Mouse (Mus musculus) bone marrow macrophage, adult 2 months (primary cell): ENCODE measurements around the gene Tmem255a. TPM values are rescaled to one million over a fixed set of nuclear protein-coding genes. Genes with fewer than 3 reads are reported as not detected.

ENCODE experiments used
- H3K27ac ChIP-seq: 2 replicates; pipeline ENCODE4 v1.5.1; 2012; ENCODE audit warnings: low read depth, low read length; ENCODE audit not compliant: insufficient read depth
- H3K4me1 ChIP-seq: 2 replicates; pipeline ENCODE4 v1.6.1; 2012; ENCODE audit warnings: low read length; ENCODE audit not compliant: control insufficient read depth, insufficient read depth
- H3K4me3 ChIP-seq: 2 replicates; pipeline ENCODE4 v1.5.1; 2012; ENCODE audit warnings: mild to moderate bottlenecking, low read length, moderate library complexity; ENCODE audit not compliant: insufficient read depth
- CTCF ChIP-seq: IDR thresholded peaks from 2 replicates; pipeline ENCODE4 v1.5.1; 2012; ENCODE audit warnings: low read depth, mild to moderate bottlenecking, low read length, moderate library complexity
- POLR2A ChIP-seq: IDR thresholded peaks from 2 replicates; pipeline ENCODE4 v1.6.1; 2012; ENCODE audit warnings: mild to moderate bottlenecking, low read depth, low read length, borderline replicate concordance
- polyA plus RNA-seq: library from polyadenylated mRNA; stranded (reverse); fragments of >200 nt; gene quantifications from 2 replicates; pipeline ENCODE4 v1.2.4, GENCODE M21; 2012; ENCODE audit not compliant: missing spikeins, insufficient read depth, insufficient read length

The Tmem255a gene
- polyA plus RNA-seq: not detected in 2 replicates

GRCm38 (mm10) chrX:38251851-38252571, at the start of gene Tmem255a:
Gene Tmem255a, minus strand, starts transcription at chrX:38252439.
- H3K4me1 ChIP-seq: peaks cover 6% of the 10 kb centered on the region
- no peak within 1 kb of the TSS for H3K27ac ChIP-seq
- H3K4me3 ChIP-seq: peak within 1 kb of the TSS; percentile 53
- no peak for TF ChIP-seq CTCF
- no peak for TF ChIP-seq POLR2A

- TF ChIP-seq POLR2A: no peak
- TF ChIP-seq CTCF: no peak
- H3K4me1 ChIP-seq: no peaks in the 10 kb centered on the region
- no peak overlapping the region for H3K27ac ChIP-seq
- no peak overlapping the region for H3K4me3 ChIP-seq
These were observed 7.4 kb upstream of the Tmem255a start for GRCm38 (mm10) chrX:38259610-38260009.

- Histone ChIP-seq H3K4me1 (peaks cover 9% of the 10 kb centered on the region), H3K4me3 (peak overlapping the region; percentile 53), H3K27ac (no peak overlapping the region)
- TF ChIP-seq POLR2A (no peak), CTCF (no peak)
These were observed 1.8 kb downstream of the Tmem255a start for GRCm38 (mm10) chrX:38250352-38250950.

- TF ChIP-seq POLR2A: no peak
- peak; percentile 51; the same call in 1 of the 2 replicates for TF ChIP-seq CTCF
- H3K4me1 ChIP-seq: peaks cover 9% of the 10 kb centered on the region
- H3K4me3 ChIP-seq: peak overlapping the region; percentile 53; the same call in 1 of the 2 replicates
- H3K27ac ChIP-seq: no peak overlapping the region
These were observed 2.4 kb downstream of the Tmem255a start for GRCm38 (mm10) chrX:38249640-38250351.

GRCm38 (mm10) chrX:38247601-38248000, 4.6 kb downstream of the Tmem255a start:
- H3K27ac ChIP-seq: no peak overlapping the region
- H3K4me3 ChIP-seq: no peak overlapping the region
- TF ChIP-seq POLR2A: no peak
- TF ChIP-seq CTCF: no peak
- H3K4me1 ChIP-seq: peaks cover 12% of the 10 kb centered on the region

GRCm38 (mm10) chrX:38247108-38247507, 5.1 kb downstream of the Tmem255a start:
- H3K4me3 ChIP-seq: peak overlapping the region; percentile 20; the same call in 1 of the 2 replicates
- H3K4me1 ChIP-seq: peaks cover 12% of the 10 kb centered on the region
- TF ChIP-seq CTCF (no peak), POLR2A (no peak)
- H3K27ac ChIP-seq: no peak overlapping the region

- TF ChIP-seq CTCF (no peak), POLR2A (no peak)
- Histone ChIP-seq H3K4me1 (no peaks in the 10 kb centered on the region), H3K4me3 (no peak overlapping the region), H3K27ac (no peak overlapping the region)
These were observed 14.5 kb downstream of the Tmem255a start for GRCm38 (mm10) chrX:38237731-38238130.

- no peak overlapping the region for H3K4me3 ChIP-seq
- TF ChIP-seq POLR2A: no peak
- TF ChIP-seq CTCF: no peak
- H3K27ac ChIP-seq: no peak overlapping the region
- no peaks in the 10 kb centered on the region for H3K4me1 ChIP-seq
These were observed 22.4 kb downstream of the Tmem255a start for GRCm38 (mm10) chrX:38229888-38230287.

- no peak for TF ChIP-seq CTCF
- TF ChIP-seq POLR2A: no peak
- no peak overlapping the region for H3K4me3 ChIP-seq
- H3K4me1 ChIP-seq: peaks cover 13% of the 10 kb centered on the region
- H3K27ac ChIP-seq: no peak overlapping the region
These were observed 29.5 kb downstream of the Tmem255a start for GRCm38 (mm10) chrX:38222757-38223156.

- TF ChIP-seq POLR2A: no peak
- TF ChIP-seq CTCF: no peak
- H3K27ac ChIP-seq: no peak overlapping the region
These were observed 34.6 kb downstream of the Tmem255a start for GRCm38 (mm10) chrX:38217676-38217991.

More at GRCm38 (mm10) chrX:38217676-38217991, 34.6 kb downstream of the Tmem255a start:
- no peak overlapping the region for H3K4me3 ChIP-seq
- H3K4me1 ChIP-seq: peaks cover 13% of the 10 kb centered on the region
